In genomic region chr2:11171754-11172501, GRCm38 (mm10) we compare ENCODE assay signal across 7 mouse cellular contexts. TPM values are rescaled to one million over a fixed set of nuclear protein-coding genes. Genes with fewer than 3 reads are reported as not detected.
DNase-seq lines count a peak whose midpoint lies in the region; ATAC-seq and TF ChIP-seq lines count a peak whose summit lies in the region.

Prkcq (plus strand) TSS chr2:11172108.

- ATAC-seq in granulocyte monocyte progenitor cell, adult 5-6 weeks (replicated peaks; ENCODE audit: poor library complexity, severe bottlenecking) = peak; percentile 89
- ATAC-seq in intestine, embryonic 16.5 days = peak; percentile 85
- peak; percentile 88 for ATAC-seq in midbrain, embryonic 12.5 days (ENCODE audit: low FRiP score, low read depth)

- TF ChIP-seq POLR2A in small intestine, adult 2 months (IDR thresholded peaks at IDR 0.05; ENCODE audit: low read depth, low read length) = peak; percentile 33; the same call in 1 of the 2 replicates

- H3K9me3 ChIP-seq in intestine, embryonic 16.5 days (ENCODE audit: control insufficient read depth, low read length) = no peaks in the 10 kb centered on the region
- H3K9me3 ChIP-seq in limb, embryonic 10.5 days (replicated peaks) = no peaks in the 10 kb centered on the region
- H3K9me3 ChIP-seq in midbrain, embryonic 12.5 days = no peaks in the 10 kb centered on the region

- H3K27ac ChIP-seq in intestine, embryonic 16.5 days (ENCODE audit: low read length) = no peak within 1 kb of the TSS
- H3K27ac ChIP-seq in limb, embryonic 10.5 days = peak within 1 kb of the TSS; percentile 76; the same call in 1 of the 2 replicates
- no peak within 1 kb of the TSS for H3K27ac ChIP-seq in midbrain, embryonic 12.5 days (replicated peaks)
- peak within 1 kb of the TSS; percentile 40; the same call in 1 of the 2 replicates for H3K27ac ChIP-seq in small intestine, adult 2 months (ENCODE audit: insufficient read depth, low read depth, low read length)

- peak; percentile 56 for DNase-seq in adrenal gland, postnatal 14 days
- peak; percentile 77 for DNase-seq in embryo, embryonic 11 days
- DNase-seq in limb, embryonic 10.5 days (ENCODE audit: low spot score) = peak; percentile 77

- peak within 1 kb of the TSS; percentile 91 for H3K4me2 ChIP-seq in intestine, embryonic 16.5 days (ENCODE audit: low read depth, low read length)
- H3K4me2 ChIP-seq in midbrain, embryonic 12.5 days (replicated peaks) = peak within 1 kb of the TSS; percentile 81

- H3K4me3 ChIP-seq in intestine, embryonic 16.5 days (ENCODE audit: low read length) = peak within 1 kb of the TSS; percentile 62
- H3K4me3 ChIP-seq in limb, embryonic 10.5 days = peak within 1 kb of the TSS; percentile 63
- peak within 1 kb of the TSS; percentile 51 for H3K4me3 ChIP-seq in midbrain, embryonic 12.5 days
- H3K4me3 ChIP-seq in small intestine, adult 2 months (ENCODE audit: low read depth, low read length) = peak within 1 kb of the TSS; percentile 75

- TF ChIP-seq CTCF in small intestine, adult 2 months (IDR thresholded peaks at IDR 0.05; ENCODE audit: extremely low read depth, insufficient read length, insufficient replicate concordance, low read depth, low read length) = no peak

- 2% methylated on average over 50 of the region's 51 CpGs for WGBS in intestine, embryonic 16.5 days
- WGBS in limb, embryonic 10.5 days = 3% methylated on average over 50 of the region's 51 CpGs
- 2% methylated on average over 50 of the region's 51 CpGs for WGBS in midbrain, embryonic 12.5 days
- 2% methylated on average over 51 of the region's 51 CpGs for WGBS in small intestine, adult 2 months

- H3K9ac ChIP-seq in intestine, embryonic 16.5 days (ENCODE audit: low read depth, low read length) = peak within 1 kb of the TSS; percentile 60
- peak within 1 kb of the TSS; percentile 43 for H3K9ac ChIP-seq in midbrain, embryonic 12.5 days (replicated peaks)

- H3K36me3 ChIP-seq in intestine, embryonic 16.5 days (ENCODE audit: control insufficient read depth, insufficient read depth, low read length) = no peaks in the 10 kb centered on the region
- H3K36me3 ChIP-seq in limb, embryonic 10.5 days = no peaks in the 10 kb centered on the region
- H3K36me3 ChIP-seq in midbrain, embryonic 12.5 days = no peaks in the 10 kb centered on the region
- H3K36me3 ChIP-seq in small intestine, adult 2 months (ENCODE audit: control insufficient read depth, insufficient read depth, low read length) = no peaks in the 10 kb centered on the region

- H3K27me3 ChIP-seq in intestine, embryonic 16.5 days (replicated peaks; ENCODE audit: control insufficient read depth, insufficient read depth, low read length) = peaks cover 5% of the 10 kb centered on the region; the same call in 1 of the 2 replicates
- peaks cover 35% of the 10 kb centered on the region for H3K27me3 ChIP-seq in limb, embryonic 10.5 days (ENCODE audit: low read depth, poor library complexity, severe bottlenecking)
- peaks cover 31% of the 10 kb centered on the region for H3K27me3 ChIP-seq in midbrain, embryonic 12.5 days
- peaks cover 9% of the 10 kb centered on the region for H3K27me3 ChIP-seq in small intestine, adult 2 months (ENCODE audit: control insufficient read depth, insufficient read depth, low read length)

- peaks cover 4% of the 10 kb centered on the region; the same call in 1 of the 2 replicates for H3K4me1 ChIP-seq in intestine, embryonic 16.5 days (ENCODE audit: control insufficient read depth, insufficient read depth, low read length)
- H3K4me1 ChIP-seq in limb, embryonic 10.5 days = peaks cover 12% of the 10 kb centered on the region
- H3K4me1 ChIP-seq in midbrain, embryonic 12.5 days = peaks cover 19% of the 10 kb centered on the region
- peaks cover 5% of the 10 kb centered on the region for H3K4me1 ChIP-seq in small intestine, adult 2 months (ENCODE audit: control insufficient read depth, insufficient read depth, insufficient read length, low read length)

RNA-seq across cellular contexts. Expression of gene Prkcq, which starts in this region (rescaled TPM):
- total RNA-seq in adrenal gland, postnatal 14 days (2021) = 2.7 and 7.1 TPM in 2 replicates
- total RNA-seq in granulocyte monocyte progenitor cell, adult 5-6 weeks (2014; fragmentation: Nextera tagmentation) = 0.23 and 0.28 TPM in 2 replicates
- 0.72 and 0.82 TPM in 2 replicates for total RNA-seq in granulocyte monocyte progenitor cell, adult 5-6 weeks (2017)
- 1.3 and 1.5 TPM in 2 replicates for polyA plus RNA-seq in intestine, embryonic 16.5 days (2015; fragmentation: Nextera tagmentation; extraction: Ambion mirVana)
- polyA plus RNA-seq in limb, embryonic 10.5 days (2016; fragmentation: Nextera tagmentation; extraction: Ambion mirVana) = 0.90 and 0.95 TPM in 2 replicates
- 1.2 and 1.8 TPM in 2 replicates for polyA plus RNA-seq in midbrain, embryonic 12.5 days (2016; fragmentation: Nextera tagmentation; extraction: Ambion mirVana)
- 1.0 and 1.1 TPM in 2 replicates for polyA plus RNA-seq in small intestine, adult 2 months (2012; rRNA removed)

Comparison
In these comparisons a context has a peak if more than half of its experiments do, and no peak if none do; other contexts are left out.
1. Peak in ATAC-seq in granulocyte monocyte progenitor cell, adult 5-6 weeks; RNA of the gene not detected or under 1 TPM.
2. Peak in DNase-seq, H3K4me3 ChIP-seq and H3K27ac ChIP-seq in limb, embryonic 10.5 days; RNA of the gene not detected or under 1 TPM.